Mouse (Mus musculus) splenic B cell, adult 2 months (primary cell): ENCODE measurements around the gene Misp.

Experiments
- DNase-seq: peaks from one replicate; pipeline ENCODE4 v3.0.0-alpha.2; 2011; ENCODE audit warnings: low read depth, low spot score
- H3K27me3 ChIP-seq: 2 replicates; pipeline ENCODE4 v1.6.1; 2012; ENCODE audit warnings: mild to moderate bottlenecking, low read length, moderate library complexity, mixed read lengths; ENCODE audit not compliant: control insufficient read depth, poor library complexity, insufficient read depth, severe bottlenecking
- H3K36me3 ChIP-seq: 2 replicates; pipeline ENCODE4 v1.6.1; 2012; ENCODE audit warnings: mild to moderate bottlenecking, low read length, moderate library complexity, mixed read lengths; ENCODE audit not compliant: control insufficient read depth, poor library complexity, insufficient read depth, severe bottlenecking

The Misp gene

DNA sequence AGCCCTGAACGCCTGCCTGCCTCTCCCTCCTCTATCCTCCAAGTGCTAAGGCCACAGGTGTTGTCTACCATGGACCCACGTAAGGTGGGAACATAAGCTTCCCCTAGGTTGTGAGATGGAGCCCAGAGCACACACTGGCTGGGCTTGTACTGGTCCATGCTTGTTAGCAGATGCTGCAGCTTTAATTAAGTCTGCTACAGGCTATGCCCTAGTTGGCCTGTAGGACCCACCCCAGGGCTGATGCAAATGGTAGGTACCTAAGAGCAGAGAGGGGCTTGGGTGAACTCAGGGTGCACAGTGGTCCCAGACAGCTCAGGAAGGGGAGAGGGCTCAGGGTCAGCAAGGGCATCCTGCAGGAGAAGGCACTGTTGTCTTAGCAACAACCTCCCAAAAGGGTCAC is 31.2 kb upstream of the Misp start:
- Histone ChIP-seq H3K36me3 (no peaks in the 10 kb centered on the region), H3K27me3 (no peaks in the 10 kb centered on the region)
- DNase-seq: no peak

DNA sequence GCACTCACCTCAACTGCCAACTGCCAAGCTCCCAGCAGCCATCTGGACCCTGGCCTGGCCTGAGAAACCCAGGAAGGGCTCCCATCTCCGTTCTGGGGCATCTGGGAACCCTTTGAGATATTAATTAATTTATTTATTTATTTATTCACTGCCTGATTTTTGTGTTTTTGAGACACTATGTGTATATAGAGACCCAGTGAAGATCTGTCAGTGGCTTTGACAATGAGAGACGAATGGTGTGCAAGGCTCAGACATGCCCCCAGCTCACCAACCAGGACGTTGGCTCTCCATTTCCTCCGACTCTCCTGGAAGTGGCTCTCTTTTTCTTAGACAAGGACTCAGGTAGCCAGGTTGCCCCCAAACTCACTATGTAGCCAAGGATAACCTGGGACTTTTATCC is 29.9 kb upstream of the Misp start, which contains the start of gene Prss57:
TSS of gene Prss57 (minus strand) at position 101 of the 400 bp plus-strand sequence.
- no peaks in the 10 kb centered on the region for H3K27me3 ChIP-seq
- H3K36me3 ChIP-seq: no peaks in the 10 kb centered on the region
- DNase-seq: no peak

DNA sequence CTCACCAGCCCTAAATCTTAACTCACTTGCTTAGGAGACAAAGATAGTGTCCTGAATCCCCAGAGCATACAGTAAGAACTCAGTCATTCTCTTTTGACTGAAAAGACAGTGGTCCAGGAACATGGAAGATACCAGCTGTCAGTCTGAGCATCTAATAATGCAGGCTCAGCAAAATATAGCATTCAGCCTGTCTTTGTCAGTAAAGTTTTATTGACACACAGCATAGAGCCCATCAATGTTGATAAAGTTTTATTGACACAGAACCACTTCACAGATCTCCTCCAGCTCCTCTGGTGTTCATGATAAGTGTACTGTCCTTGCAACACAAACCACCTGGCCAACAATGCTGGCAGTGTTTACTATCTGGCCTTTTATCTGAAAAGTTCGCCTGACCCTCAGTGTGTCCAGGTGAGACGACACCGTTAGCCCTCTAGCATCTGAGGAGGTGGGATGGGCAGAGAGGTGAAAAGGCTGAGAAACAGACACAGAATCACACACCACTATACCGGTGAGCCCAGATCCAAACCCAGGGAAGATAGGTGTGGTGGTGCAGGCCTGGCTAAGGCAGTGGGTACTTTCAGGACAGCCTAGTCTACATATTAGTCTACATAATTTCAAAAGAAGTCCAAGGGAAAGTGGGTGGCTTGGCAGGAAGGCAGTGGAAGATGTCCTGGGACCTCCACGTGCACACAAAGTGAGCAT is 28.3 kb upstream of the Misp start:
- no peaks in the 10 kb centered on the region for H3K36me3 ChIP-seq
- H3K27me3 ChIP-seq: no peaks in the 10 kb centered on the region
- DNase-seq: no peak

DNA sequence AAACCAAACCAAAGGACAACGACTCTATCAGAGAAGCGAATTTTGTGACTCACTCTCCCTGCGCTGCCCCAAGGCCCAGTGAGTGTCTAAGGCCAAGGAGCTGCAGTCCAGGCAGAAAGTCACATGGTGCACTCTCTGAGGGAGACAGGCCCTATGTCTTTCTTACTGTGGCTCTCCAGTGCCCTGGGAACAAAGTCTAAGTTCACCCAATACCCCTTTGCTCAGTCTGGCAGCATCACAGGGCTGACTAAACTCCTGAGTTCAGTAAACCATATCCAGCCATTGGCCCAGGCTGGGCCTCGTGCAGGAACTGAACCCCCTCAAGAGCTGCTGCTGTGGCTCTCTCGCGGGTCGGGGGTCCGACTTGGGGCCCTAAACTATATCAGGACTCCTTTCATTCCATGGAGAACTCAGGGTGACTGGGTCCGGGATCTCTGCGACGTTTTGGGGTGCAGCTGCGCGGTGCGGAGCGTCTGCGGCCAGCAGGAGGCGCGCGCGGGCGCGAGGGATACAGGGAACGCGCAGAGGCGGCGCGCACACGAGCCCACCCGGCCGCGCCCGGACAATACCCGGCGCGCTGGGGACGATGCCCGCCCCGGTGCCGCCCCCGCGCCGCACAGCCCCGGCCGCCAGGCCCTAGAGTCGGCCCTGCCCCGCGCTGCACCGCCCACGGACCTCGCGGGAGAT is 27.6 kb upstream of the Misp start, which contains the start of gene Palm:
TSS of gene Palm (plus strand) at position 522 of the 687 bp plus-strand sequence.
- DNase-seq: peak; percentile 83
- H3K36me3 ChIP-seq: no peaks in the 10 kb centered on the region
- H3K27me3 ChIP-seq: no peaks in the 10 kb centered on the region

DNA sequence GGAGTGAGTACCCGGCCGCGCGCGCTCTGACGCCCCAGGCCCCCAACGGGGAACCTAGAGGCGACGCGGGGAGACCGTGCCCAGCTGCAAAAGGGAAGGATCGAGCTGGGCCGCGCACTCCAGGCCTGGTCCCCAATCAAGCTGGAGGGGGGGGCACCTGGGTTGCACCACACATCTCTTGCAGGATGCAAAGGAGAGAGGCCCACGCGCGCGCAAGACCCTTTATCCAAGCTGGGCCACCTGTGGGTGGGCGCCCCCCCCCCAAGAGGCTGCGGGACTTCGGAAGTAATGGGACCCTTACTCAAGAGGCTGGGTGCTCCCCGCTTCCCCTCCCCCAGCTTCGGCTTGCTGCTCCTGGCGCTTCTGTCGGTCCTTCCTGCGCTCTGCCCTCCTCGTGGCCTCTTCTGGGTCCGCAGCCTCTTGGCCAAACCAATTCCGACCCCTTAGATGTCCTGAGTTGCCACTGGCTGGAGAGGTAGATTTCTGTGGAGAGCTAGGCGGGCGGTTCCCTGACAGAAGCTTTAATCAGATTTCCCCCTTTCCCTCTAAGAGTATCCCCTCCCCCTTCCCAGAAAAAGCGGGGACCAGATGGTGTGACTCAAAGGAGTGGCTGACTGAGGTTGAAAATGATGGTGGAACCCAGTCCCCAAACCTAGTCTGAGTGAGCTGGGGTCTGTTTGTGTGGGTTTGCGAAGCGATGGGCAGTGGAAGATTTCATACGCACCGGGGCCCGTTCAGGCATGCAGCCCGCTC is 26.9 kb upstream of the Misp start:
- Histone ChIP-seq H3K36me3 (no peaks in the 10 kb centered on the region), H3K27me3 (no peaks in the 10 kb centered on the region)
- DNase-seq: no peak

DNA sequence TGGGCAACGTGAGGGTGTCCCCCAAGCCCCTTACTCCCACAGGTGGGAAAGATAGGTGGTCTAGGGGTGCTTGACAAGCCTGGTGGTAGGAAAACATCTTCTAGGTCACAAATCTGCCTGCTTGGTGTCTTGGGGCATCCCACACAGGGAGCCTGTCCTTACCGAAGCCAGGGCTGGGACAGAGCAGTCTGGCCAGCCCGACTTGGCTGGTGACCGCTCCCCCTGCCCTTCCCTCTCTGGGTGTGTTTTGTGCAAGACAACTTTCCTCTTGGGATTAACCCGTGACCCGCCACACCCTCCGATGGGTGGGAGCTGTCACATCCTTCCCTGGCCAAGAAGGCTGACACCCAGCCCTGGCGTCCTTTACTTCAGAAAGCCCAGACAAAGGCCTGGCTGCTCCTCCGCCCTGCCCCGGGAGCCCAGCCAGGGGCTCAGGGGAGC is 26.3 kb upstream of the Misp start:
- Histone ChIP-seq H3K36me3 (no peaks in the 10 kb centered on the region), H3K27me3 (no peaks in the 10 kb centered on the region)
- DNase-seq: no peak

DNA sequence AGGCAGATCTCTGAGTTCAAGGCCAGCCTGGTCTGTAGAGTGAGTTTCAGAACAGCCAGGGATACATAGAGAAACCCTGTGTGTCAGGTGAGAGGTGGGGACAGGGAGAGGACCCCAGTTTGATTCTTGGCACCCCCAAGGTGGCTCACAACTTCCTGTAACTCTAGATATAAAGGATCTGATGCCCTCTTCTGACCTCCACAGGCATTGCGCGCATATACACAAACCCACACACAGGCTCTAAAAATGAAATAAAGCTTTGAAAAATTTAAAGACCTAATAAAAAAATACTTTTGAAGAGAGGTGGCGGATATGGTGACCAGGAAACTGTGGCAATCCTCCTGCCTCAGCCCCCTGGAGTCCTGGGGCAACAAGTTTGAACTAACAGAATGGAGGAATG is 24.9 kb upstream of the Misp start:
- Histone ChIP-seq H3K27me3 (no peaks in the 10 kb centered on the region), H3K36me3 (no peaks in the 10 kb centered on the region)
- DNase-seq: no peak

DNA sequence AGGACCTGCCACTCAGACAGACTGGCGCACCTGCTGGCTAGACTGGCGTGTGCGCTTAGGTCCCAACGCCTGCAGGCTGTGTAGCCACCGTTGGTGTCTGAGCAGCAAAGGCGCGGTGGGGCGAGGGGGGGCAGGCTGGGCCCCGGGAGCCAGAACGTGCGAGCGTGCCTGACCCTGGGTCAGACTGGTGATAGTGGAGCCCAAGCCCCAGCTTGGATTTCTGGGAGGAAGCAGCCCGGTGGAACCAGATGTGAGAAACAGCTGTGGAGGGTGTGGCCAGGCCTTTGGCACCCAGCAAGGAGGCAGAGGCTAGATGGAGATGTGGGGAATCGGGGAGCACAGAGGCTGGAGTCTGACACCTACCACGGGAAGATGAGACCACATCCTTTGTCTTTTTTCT is 23.5 kb upstream of the Misp start:
- H3K36me3 ChIP-seq: no peaks in the 10 kb centered on the region
- DNase-seq: no peak
- H3K27me3 ChIP-seq: no peaks in the 10 kb centered on the region

DNA sequence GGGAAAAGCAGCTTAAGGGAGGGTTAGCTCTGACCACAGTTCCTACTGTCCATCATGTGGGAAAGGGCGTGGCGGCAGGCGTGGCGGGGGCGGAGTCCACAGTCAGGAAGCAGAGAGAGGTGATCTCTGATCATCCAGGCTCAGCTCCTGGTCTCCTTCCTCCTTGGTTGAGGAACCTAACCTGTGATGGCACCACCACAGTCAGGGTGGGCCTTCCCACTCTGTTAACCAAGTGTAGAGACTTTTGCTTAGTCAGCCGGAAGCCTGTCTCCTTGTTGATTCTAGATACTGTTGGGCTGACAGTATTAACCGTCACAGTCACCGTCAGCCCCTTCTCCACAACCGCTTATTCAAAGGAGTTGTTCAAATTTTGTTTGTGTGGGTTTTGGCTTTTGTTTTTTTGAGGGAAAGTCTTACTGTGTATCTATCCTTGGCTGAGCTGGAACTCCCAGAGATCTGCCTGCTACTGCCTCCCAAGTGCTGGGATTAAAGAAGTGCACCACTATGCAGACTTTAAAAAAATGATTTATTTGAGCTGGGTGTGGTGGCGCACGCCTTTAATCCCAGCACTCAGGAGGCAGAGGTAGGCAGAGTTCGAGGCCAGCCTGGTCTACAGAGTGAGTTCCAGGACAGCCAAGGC is 22.4 kb upstream of the Misp start:
- no peaks in the 10 kb centered on the region for H3K36me3 ChIP-seq
- no peaks in the 10 kb centered on the region for H3K27me3 ChIP-seq
- peak; percentile 70 for DNase-seq

DNA sequence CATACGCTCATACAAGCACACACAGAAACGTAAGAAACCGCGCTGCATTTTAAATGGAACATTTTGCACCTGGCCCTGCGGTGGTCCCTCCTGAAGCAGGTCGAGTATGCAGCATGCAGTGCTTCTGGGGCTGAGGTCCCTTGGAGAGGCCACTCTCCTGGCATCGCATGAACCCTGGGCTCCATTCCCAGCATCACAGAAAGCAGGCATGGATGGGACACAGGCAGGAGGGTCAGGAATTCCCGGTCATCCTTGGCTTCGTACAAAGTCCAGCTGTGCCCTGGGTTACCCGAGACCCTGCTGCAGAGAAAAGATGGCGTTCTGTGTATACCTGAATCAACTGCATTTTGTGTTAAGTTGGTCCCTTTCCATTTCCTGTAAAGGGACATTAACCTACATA is 20.3 kb upstream of the Misp start:
- H3K27me3 ChIP-seq: no peaks in the 10 kb centered on the region
- H3K36me3 ChIP-seq: no peaks in the 10 kb centered on the region
- DNase-seq: no peak

DNA sequence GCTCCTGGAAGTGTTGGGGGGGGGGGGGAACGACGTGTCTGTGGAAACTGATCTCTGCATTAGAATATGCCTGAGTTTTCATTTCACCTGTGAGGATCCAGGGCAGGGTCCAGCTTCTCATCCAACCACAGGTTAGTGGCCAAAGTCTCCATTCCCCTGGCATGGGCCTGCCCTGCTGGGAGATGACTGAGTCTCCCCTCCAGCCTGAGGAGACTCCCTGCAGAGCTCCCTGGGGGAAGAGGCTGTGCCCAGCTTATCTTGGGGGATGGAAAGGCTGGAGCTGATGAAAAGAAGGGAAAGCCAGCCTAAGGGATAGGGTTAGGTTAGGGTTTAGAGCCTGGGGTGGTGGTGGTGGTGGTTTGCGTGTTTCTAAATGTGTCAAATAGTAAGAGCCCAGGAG is 19.0 kb upstream of the Misp start:
- Histone ChIP-seq H3K27me3 (no peaks in the 10 kb centered on the region), H3K36me3 (no peaks in the 10 kb centered on the region)
- no peak for DNase-seq

DNA sequence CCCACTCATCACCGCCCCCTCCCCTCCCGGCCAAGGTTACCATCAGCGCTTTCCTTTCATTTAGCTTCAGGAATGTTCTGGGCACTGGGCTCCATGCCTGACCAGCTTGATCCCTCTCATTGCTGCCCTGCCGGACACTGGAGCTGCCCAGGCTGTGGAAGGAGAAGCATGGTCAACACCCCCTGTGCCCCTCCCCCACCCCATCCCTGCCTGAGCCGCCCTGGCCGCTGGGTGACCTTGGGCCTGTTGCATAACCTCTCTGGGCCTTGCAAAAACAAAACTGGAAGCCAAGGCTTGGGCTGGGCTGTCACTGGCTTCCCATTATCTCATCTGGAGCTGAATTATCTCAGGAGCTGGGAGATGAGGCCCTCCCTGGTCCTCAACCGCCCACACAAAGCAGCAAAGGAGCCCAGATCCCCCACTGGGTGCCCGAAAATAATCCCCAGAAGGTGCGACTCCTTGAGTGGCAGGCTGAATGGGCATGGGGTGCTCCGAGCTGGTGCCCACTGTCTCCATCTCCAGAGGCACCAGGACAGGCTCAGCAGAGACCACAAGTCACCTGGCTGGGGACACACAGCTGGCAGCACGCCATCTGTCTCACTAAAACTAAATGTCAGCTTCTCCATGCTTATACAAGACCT is 18.3 kb upstream of the Misp start:
- H3K27me3 ChIP-seq: no peaks in the 10 kb centered on the region
- H3K36me3 ChIP-seq: no peaks in the 10 kb centered on the region
- DNase-seq: no peak

DNA sequence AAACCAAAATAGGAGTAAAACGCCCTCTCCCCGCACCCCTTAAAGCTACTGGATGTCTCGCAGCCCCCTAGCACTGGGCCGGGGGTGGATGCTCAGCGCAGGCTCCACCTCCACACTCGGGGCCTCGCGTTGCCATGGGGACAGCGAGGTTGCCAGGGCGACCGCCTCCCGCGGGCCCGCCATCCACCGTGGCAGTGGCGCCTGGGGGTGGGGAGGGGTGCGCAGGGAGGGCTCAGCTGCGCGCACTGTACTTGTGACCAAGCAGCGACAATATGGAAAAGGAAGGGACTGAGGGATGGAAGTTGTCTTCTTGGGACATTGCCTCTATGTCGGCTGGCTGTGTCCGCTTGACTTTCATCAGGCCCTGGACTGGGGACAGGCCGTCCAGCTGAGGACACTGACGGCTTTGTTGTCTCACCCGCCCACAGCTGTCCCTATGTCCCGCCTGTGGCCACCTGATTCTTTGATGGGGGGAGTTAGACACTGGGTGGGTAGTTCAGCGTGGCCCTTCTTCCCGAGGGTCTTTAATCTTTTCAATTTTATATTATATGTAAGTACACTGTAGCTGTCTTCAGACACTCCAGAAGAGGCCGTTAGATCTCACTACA is 17.0 kb upstream of the Misp start:
- DNase-seq: no peak
- H3K36me3 ChIP-seq: no peaks in the 10 kb centered on the region
- no peaks in the 10 kb centered on the region for H3K27me3 ChIP-seq

DNA sequence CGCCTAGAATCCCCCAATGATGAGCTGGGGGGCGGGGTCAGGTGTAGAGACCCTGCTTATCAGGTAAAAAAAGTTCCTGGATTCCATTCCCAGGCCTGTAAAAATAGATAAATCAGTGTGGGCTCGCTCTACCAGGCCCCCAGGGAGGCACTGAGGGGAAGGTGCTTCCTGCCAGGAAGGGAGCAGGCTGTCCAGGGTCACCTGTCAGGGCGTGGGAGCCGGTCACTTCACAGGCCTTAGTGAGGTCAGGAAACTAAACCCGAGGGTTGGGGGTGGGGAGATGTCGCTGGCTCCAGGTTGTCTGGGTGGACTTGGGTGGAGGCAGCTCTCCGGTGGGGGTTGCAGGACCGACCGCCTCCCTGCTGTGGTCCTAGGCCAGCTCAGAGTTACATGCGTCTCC is 15.2 kb upstream of the Misp start:
- Histone ChIP-seq H3K36me3 (no peaks in the 10 kb centered on the region), H3K27me3 (no peaks in the 10 kb centered on the region)
- DNase-seq: no peak
